Comparison of ENCODE assay signal across 9 mouse cellular contexts in genomic region chr2:31305684-31306083, GRCm38 (mm10). TPM values are rescaled to one million over a fixed set of nuclear protein-coding genes. Genes with fewer than 3 reads are reported as not detected.
DNase-seq lines count a peak whose midpoint lies in the region; ATAC-seq and TF ChIP-seq lines count a peak whose summit lies in the region.
"Had no signal": no experiment of that assay in that cellular context is flagged by ENCODE, and none has a peak within 500 bp of the region (broad histone marks: within the 10 kb centered on the region; RNA-seq: fewer than 3 reads in every experiment).

No protein-coding gene starts in this region.

- peak; percentile 62 for TF ChIP-seq CTCF in E14TG2a.4 (conservative IDR thresholded peaks at IDR 0.05; ENCODE audit: low read length)

- H3K9ac ChIP-seq in kidney, embryonic 16.5 days (replicated peaks; ENCODE audit: low read length), result no peak overlapping the region
- no peak overlapping the region for H3K9ac ChIP-seq in midbrain, embryonic 16.5 days (ENCODE audit: low read depth, low read length)

- H3K4me1 ChIP-seq in kidney, embryonic 16.5 days (ENCODE audit: insufficient read depth, low read length), result no peaks in the 10 kb centered on the region; the same call in 1 of the 2 replicates
- H3K4me1 ChIP-seq in E14TG2a.4 (replicated peaks; ENCODE audit: low read depth, low read length), result peaks cover 53% of the 10 kb centered on the region
- no peaks in the 10 kb centered on the region for H3K4me1 ChIP-seq in midbrain, embryonic 16.5 days (ENCODE audit: control insufficient read depth, insufficient read depth, low read length)

- H3K4me3 ChIP-seq in kidney, embryonic 16.5 days (ENCODE audit: low read length), result no peak overlapping the region
- H3K4me3 ChIP-seq in E14TG2a.4 (replicated peaks; ENCODE audit: low read length), result peak overlapping the region; percentile 74
- no peak overlapping the region for H3K4me3 ChIP-seq in midbrain, embryonic 16.5 days (ENCODE audit: low read depth, low read length)

- intact Hi-C loops in heart, postnatal 36 days (cut with DNase I), result no loop called here

- 41% methylated on average over 4 of the region's 4 CpGs for WGBS in kidney, embryonic 16.5 days
- WGBS in midbrain, embryonic 16.5 days, result 37% methylated on average over 4 of the region's 4 CpGs

- H3K9me3 ChIP-seq in kidney, embryonic 16.5 days (ENCODE audit: low read length), result no peaks in the 10 kb centered on the region
- H3K9me3 ChIP-seq in E14TG2a.4 (ENCODE audit: low read length), result no peaks in the 10 kb centered on the region
- no peaks in the 10 kb centered on the region for H3K9me3 ChIP-seq in midbrain, embryonic 16.5 days (replicated peaks; ENCODE audit: control insufficient read depth, low read length, poor library complexity, severe bottlenecking)

- no peaks in the 10 kb centered on the region for H3K36me3 ChIP-seq in kidney, embryonic 16.5 days (ENCODE audit: insufficient read depth, low read length)
- H3K36me3 ChIP-seq in E14TG2a.4 (ENCODE audit: insufficient read depth, low read length), result no peaks in the 10 kb centered on the region
- no peaks in the 10 kb centered on the region for H3K36me3 ChIP-seq in midbrain, embryonic 16.5 days (ENCODE audit: control insufficient read depth, insufficient read depth, low read length)

- no peak for ATAC-seq in kidney, embryonic 16.5 days (ENCODE audit: low FRiP score, low TSS enrichment)
- ATAC-seq in monocyte, adult 5-6 weeks (replicated peaks; ENCODE audit: insufficient number of reproducible peaks, low FRiP score, low TSS enrichment, poor library complexity, severe bottlenecking), result no peak
- ATAC-seq in midbrain, embryonic 16.5 days, result no peak

- H3K4me2 ChIP-seq in kidney, embryonic 16.5 days (replicated peaks; ENCODE audit: low read depth, low read length), result no peak overlapping the region
- no peak overlapping the region for H3K4me2 ChIP-seq in midbrain, embryonic 16.5 days (ENCODE audit: low read length)

- DNase-seq in kidney, adult 9 months, result peak; percentile 28
- peak; percentile 47 for DNase-seq in adipocyte (ENCODE audit: low spot score)
- DNase-seq in heart, postnatal 36 days, result peak; percentile 35 to 51
- DNase-seq in retina, embryonic 14.5 days (ENCODE audit: low spot score), result peak; percentile 68

- H3K27me3 ChIP-seq in kidney, embryonic 16.5 days (ENCODE audit: insufficient read depth, low read length), result no peaks in the 10 kb centered on the region
- peaks cover 13% of the 10 kb centered on the region for H3K27me3 ChIP-seq in E14TG2a.4 (ENCODE audit: insufficient read depth, low read length)
- H3K27me3 ChIP-seq in midbrain, embryonic 16.5 days (ENCODE audit: control insufficient read depth, insufficient read depth, low read depth, low read length), result no peaks in the 10 kb centered on the region

- no peak overlapping the region for H3K27ac ChIP-seq in kidney, embryonic 16.5 days (ENCODE audit: low read length)
- no peak overlapping the region for H3K27ac ChIP-seq in midbrain, embryonic 16.5 days (ENCODE audit: low read length)

RNA-seq across cellular contexts. Expression of gene Hmcn2, which starts 8.5 kb away (rescaled TPM):
- polyA plus RNA-seq in kidney, embryonic 16.5 days (2015; fragmentation: Nextera tagmentation; extraction: Ambion mirVana), result 0.24 and 0.34 TPM in 2 replicates
- total RNA-seq in heart, postnatal 36 days (2021), result 10 to 100 TPM; 12.5 to 16.2 TPM
- not detected in 3 replicates for total RNA-seq in monocyte, adult 5-6 weeks (2017)
- 0.16 and 0.18 TPM in 2 replicates for polyA plus RNA-seq in midbrain, embryonic 16.5 days (2015; fragmentation: Nextera tagmentation; extraction: Ambion mirVana)
- total RNA-seq: neutrophil, adult 5-6 weeks had no signal

Comparison
In these comparisons a context has a peak if more than half of its experiments do, and no peak if none do; other contexts are left out.
1. RNA of gene Hmcn2, which starts 8.5 kb away (total RNA-seq): 12.5 to 16.2 TPM in heart, postnatal 36 days; not detected in monocyte, adult 5-6 weeks; every median in the first group is over 10 times any median in the second.
2. Peak in every context shown above with its lines, with median percentiles within 50 percentile points of each other: DNase-seq.